Mouse (Mus musculus): ENCODE data around the gene Angptl2.
"Not testable (repeated sequence)": the region's sequence is repeated elsewhere in the genome, so short reads cannot be mapped to it uniquely, and the experiment has no call there.

Angptl2 gene

GRCm38 (mm10) chr2:33200368-33201068 lies 15.4 kb upstream of the Angptl2 start:
- peak; percentile 65 for DNase-seq (ENCODE audit: low spot score)

GRCm38 (mm10) chr2:33203284-33203683 lies 12.6 kb upstream of the Angptl2 start:
- DNase-seq (ENCODE audit: low spot score): no peak

DNA sequence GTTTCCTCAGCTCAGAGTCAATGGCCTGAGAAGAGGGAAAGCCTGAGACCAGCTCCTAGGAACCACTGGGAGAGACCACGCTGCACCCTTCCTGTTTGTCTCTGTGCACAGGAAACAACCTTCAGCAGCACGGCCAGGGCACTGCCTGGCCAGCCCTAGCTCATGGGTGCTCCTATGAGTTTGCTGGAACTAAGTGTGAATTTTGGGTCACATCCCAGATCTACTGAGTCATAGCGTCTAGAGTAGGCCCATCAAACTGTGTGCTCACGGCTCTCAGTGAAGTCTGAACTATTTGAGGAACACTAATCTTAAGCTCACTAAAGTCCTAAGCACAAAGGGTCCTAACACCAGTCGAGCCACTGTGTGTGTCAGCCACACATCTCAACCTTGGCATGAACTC lies 10.9 kb upstream of the Angptl2 start:
- no peak for DNase-seq (ENCODE audit: low spot score)

- DNase-seq (ENCODE audit: low spot score): no peak
Measured at GRCm38 (mm10) chr2:33205939-33206525, 9.8 kb upstream of the Angptl2 start.

GRCm38 (mm10) chr2:33207069-33207468 lies 8.8 kb upstream of the Angptl2 start:
- DNase-seq (ENCODE audit: low spot score): no peak

GRCm38 (mm10) chr2:33208134-33208533 lies 7.7 kb upstream of the Angptl2 start:
- DNase-seq (ENCODE audit: low spot score): no peak

- DNase-seq (ENCODE audit: low spot score): no peak
Measured at GRCm38 (mm10) chr2:33210841-33211240, 5.0 kb upstream of the Angptl2 start.

GRCm38 (mm10) chr2:33211263-33211662 lies 4.6 kb upstream of the Angptl2 start:
- not testable (repeated sequence) for DNase-seq (ENCODE audit: low spot score)

DNA sequence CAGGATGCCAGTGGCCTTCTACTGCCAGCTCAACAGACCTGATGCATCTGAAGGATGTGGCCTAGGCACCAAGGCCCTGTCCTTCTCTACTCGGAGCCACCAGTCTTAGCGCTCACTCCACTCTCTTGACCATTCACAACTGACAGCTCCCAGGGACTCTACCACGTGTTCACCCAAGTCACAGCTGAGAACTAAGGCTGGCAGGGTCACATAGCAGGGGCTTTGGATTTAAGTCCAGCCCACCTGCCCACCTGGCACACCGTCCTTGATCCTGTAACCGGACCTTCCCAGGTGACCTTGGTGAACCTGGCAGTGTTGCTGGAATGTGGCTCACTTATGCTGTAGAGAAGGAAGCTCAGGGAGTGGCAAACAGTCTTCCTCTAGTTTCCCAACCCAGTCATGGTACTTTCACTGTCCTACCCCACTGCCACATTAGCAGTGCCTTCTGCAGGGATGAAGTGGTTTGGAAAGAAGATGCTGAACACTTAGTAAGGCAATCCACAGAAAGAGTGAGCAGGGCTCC lies 631 bp upstream of the Angptl2 start:
- DNase-seq (ENCODE audit: low spot score): no peak

DNA sequence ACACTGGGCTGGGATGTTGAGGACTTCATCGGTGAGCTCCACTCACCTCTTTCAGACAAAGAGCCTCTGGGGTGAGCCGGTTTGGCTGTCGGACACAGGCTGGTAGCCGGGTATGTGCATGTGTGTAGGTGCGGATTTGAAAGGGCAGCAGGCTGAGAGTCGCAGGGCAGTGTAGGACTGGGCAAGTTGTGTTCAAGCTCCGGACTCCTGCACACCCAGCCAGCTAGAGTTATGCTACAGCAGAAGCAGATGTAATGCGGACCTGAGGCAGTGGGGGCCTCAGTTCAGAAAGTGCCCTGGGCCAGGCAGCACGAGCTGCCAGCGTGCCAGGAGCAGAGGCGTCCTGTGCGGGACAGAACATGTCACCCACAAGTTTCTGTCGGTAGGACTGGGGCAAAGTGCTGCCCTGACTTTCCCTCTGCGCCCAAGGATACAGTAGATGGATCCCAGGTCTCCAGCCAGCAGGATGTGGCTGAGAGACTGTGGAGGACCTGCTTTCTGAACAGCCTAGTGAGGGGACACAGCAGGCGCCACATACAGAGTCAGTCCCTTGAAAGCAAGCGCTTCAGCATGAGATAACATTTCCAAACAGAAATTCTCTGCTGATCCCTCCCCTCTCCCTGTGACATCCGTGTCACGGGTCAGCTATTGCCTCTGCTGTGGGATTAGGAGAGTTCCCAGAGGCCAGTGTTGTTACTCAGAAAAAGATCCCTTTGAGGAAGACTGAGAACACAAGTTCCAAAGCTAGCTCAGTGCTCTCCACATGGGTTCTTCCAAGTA lies 966 bp downstream of the Angptl2 start:
- no peak for DNase-seq (ENCODE audit: low spot score)

GRCm38 (mm10) chr2:33217425-33217794 lies 1.5 kb downstream of the Angptl2 start:
- DNase-seq (ENCODE audit: low spot score): no peak

- peak; percentile 63 for DNase-seq (ENCODE audit: low spot score)
Measured at GRCm38 (mm10) chr2:33218903-33219625, 3.2 kb downstream of the Angptl2 start.

GRCm38 (mm10) chr2:33219637-33220036 lies 3.8 kb downstream of the Angptl2 start:
- no peak for DNase-seq (ENCODE audit: low spot score)

DNA sequence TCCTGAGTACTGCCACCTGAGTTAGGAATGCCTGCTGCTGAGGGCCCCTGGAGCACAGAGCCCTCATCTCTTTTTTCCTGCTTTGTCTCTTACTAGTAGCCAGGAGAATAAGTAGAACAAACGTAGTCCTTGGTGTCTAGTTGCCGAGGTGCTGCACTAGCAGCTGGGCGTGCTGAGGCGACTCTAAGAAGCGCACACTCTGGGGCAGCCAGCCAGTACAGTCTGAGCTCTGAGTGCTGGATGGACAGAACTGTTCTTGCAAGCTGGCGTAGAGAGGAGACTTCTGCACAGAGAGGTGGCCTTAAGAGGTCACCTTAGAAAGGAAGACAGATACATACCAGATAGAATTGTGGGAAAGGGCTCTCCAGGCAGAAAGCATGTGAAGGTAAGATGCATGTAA lies 4.4 kb downstream of the Angptl2 start:
- peak; percentile 62 for DNase-seq (ENCODE audit: low spot score)

GRCm38 (mm10) chr2:33220674-33221338 lies 4.9 kb downstream of the Angptl2 start:
- no peak for DNase-seq (ENCODE audit: low spot score)

- no peak for DNase-seq (ENCODE audit: low spot score)
Measured at GRCm38 (mm10) chr2:33221339-33221900, 5.6 kb downstream of the Angptl2 start.

DNA sequence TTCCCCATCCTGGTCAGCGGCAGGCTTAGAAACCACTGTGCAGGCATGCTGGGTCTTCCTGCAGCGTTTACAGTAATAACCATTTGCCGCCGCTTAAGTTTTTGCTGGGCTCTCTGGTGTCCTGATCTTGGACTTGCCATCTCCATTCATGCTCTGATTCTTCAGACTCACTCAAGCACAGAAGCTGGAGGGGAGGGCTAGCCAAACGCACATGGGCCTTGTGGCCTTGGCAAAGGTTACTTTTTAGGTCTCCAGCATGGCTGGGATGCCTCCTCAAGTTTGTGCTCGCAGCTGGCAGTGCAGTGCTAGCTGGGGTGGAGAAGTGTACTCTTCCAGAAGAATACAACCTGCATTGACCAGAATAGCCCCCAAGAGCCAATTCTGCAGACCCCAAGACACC lies 6.6 kb downstream of the Angptl2 start:
- DNase-seq (ENCODE audit: low spot score): no peak

DNA sequence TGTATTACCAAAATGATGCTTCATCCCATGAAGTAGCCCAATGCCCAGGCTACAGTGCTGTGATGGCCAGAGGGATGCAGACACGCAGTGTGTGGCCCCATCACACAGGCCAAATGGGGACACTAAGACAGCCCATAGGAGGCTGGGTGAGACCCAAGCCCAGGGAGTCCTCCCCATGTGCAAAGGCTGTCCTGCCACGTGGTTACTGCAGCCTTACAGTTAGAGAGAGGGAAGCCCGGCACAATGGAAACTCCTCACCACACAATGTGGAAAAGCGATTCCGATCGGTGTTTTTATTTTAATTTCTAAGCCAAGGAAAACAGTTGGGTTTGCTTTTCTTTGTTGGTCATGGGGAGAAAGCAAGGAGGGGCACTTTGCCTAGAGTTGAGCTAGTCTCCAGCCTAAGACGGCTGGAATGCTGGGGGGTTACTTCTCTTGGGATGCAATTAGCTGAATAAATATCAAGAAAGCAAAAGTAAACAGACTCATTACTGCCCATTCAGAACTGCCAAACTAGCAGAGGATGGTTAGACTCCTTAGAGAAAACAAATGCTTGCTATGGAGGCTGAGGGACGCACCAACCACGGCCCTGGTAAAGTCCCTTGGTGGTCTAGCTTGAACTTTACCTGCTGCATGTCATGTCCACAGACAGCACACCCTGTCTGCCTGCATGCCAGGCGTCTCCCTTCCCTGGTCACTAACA lies 7.9 kb downstream of the Angptl2 start:
- DNase-seq (ENCODE audit: low spot score): no peak

GRCm38 (mm10) chr2:33225921-33226320 lies 10.1 kb downstream of the Angptl2 start:
- no peak for DNase-seq (ENCODE audit: low spot score)

GRCm38 (mm10) chr2:33228077-33228476 lies 12.2 kb downstream of the Angptl2 start:
- no peak for DNase-seq (ENCODE audit: low spot score)

DNA sequence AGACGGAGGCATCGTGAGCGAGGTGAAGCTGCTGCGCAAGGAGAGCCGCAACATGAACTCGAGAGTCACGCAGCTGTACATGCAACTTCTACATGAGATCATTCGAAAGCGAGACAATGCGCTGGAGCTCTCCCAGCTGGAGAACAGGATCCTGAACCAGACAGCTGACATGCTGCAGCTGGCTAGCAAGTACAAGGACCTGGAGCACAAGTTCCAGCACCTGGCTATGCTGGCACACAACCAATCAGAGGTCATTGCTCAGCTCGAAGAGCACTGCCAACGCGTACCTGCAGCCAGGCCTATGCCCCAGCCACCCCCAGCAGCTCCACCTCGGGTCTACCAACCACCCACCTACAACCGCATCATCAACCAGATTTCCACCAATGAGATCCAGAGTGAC lies 12.7 kb downstream of the Angptl2 start:
- no peak for DNase-seq (ENCODE audit: low spot score)
